Mouse (Mus musculus) midbrain, embryonic 11.5 days (tissue): ENCODE results near the gene Col4a3. TPM values are rescaled to one million over a fixed set of nuclear protein-coding genes. Genes with fewer than 3 reads are reported as not detected.
A peak's percentile ranks its signal among the peaks of the same experiment; 100 is the strongest.

Source experiments
- ATAC-seq: fragments of 200-750 bp; cut with Nextera tagmentation; 2 replicates; pipeline ENCODE4 v1.8.0; 2017; ENCODE audit warnings: moderate TSS enrichment, moderate library complexity; ENCODE audit not compliant: low FRiP score
- DNase-seq: peaks from one replicate; pipeline ENCODE4 v3.0.0; 2015; ENCODE audit warnings: low spot score; ENCODE audit errors: missing footprints
- H3K27ac ChIP-seq: fragments of 300-500 bp; sonication (generic); 2 replicates; pipeline ENCODE4 v1.5.1; 2014; ENCODE audit warnings: low read depth, low read length
- H3K27me3 ChIP-seq: fragments of 300-500 bp; sonication (generic); 2 replicates; pipeline ENCODE4 v1.6.1; 2014; ENCODE audit warnings: mild to moderate bottlenecking, low read length, moderate library complexity, mixed read lengths; ENCODE audit not compliant: control insufficient read depth, insufficient read depth
- H3K36me3 ChIP-seq: fragments of 300-500 bp; sonication (generic); 2 replicates; pipeline ENCODE4 v1.6.1; 2014; ENCODE audit warnings: mild to moderate bottlenecking, low read length, moderate library complexity, mixed read lengths; ENCODE audit not compliant: control insufficient read depth, insufficient read depth
- H3K4me1 ChIP-seq: fragments of 300-500 bp; sonication (generic); 2 replicates; pipeline ENCODE4 v1.6.1; 2014; ENCODE audit warnings: low read length; ENCODE audit not compliant: control insufficient read depth, insufficient read depth
- H3K4me2 ChIP-seq: fragments of 300-500 bp; sonication (generic); 2 replicates; pipeline ENCODE4 v1.6.1; 2014; ENCODE audit warnings: mild to moderate bottlenecking, moderate library complexity
- H3K4me3 ChIP-seq: fragments of 300-500 bp; sonication (generic); 2 replicates; pipeline ENCODE4 v1.5.1; 2014; ENCODE audit warnings: low read depth, low read length
- H3K9ac ChIP-seq: fragments of 300-500 bp; sonication (generic); 2 replicates; pipeline ENCODE4 v1.6.1; 2014; ENCODE audit warnings: low read length
- H3K9me3 ChIP-seq: fragments of 300-500 bp; sonication (generic); 2 replicates; pipeline ENCODE4 v1.6.1; 2016; ENCODE audit warnings: low read length; ENCODE audit not compliant: control insufficient read depth
- WGBS: fragments of 180-500 bp; shearing (Covaris S2); extraction: QIAGEN DNeasy Blood & Tissue Kit; methylation state at CpG from one replicate; pipeline ENCODE4 v1.1.7; 2014; 5-methylcytosine and 5-hydroxymethylcytosine counted together
- polyA plus RNA-seq: library from polyadenylated mRNA; unstranded; fragments of >200 nt; fragmentation: Nextera tagmentation; extraction: Ambion mirVana; gene quantifications from 2 replicates; pipeline ENCODE4 v1.2.1, GENCODE M21; 2014

Col4a3 gene
- polyA plus RNA-seq, 1 experiment from 2014 or later = 0.10 TPM

- Histone ChIP-seq H3K27ac (no peak overlapping the region), H3K27me3 (no peaks in the 10 kb centered on the region), H3K4me2 (no peak overlapping the region), H3K4me3 (no peak overlapping the region), H3K4me1 (no peaks in the 10 kb centered on the region), H3K9ac (no peak overlapping the region), H3K9me3 (no peaks in the 10 kb centered on the region), H3K36me3 (no peaks in the 10 kb centered on the region)
- DNase-seq = no peak
- 85% methylated on average over 2 of the region's 2 CpGs for WGBS
- ATAC-seq = no peak
Observed at GRCm38 (mm10) chr1:82686866-82687265, 100.1 kb downstream of the Col4a3 start.

- Histone ChIP-seq H3K27ac (no peak overlapping the region), H3K4me2 (no peak overlapping the region), H3K9me3 (no peaks in the 10 kb centered on the region), H3K4me1 (no peaks in the 10 kb centered on the region; the same call in 1 of the 2 replicates), H3K4me3 (no peak overlapping the region), H3K27me3 (no peaks in the 10 kb centered on the region), H3K36me3 (no peaks in the 10 kb centered on the region), H3K9ac (no peak overlapping the region)
- no peak for DNase-seq
- no peak for ATAC-seq
- WGBS = 78% methylated on average over 6 of the region's 6 CpGs
Observed at GRCm38 (mm10) chr1:82687931-82688330, 101.2 kb downstream of the Col4a3 start.

- Histone ChIP-seq H3K4me1 (no peaks in the 10 kb centered on the region; the same call in 1 of the 2 replicates), H3K4me3 (no peak overlapping the region), H3K4me2 (no peak overlapping the region), H3K9ac (no peak overlapping the region), H3K9me3 (no peaks in the 10 kb centered on the region), H3K36me3 (no peaks in the 10 kb centered on the region), H3K27ac (no peak overlapping the region), H3K27me3 (no peaks in the 10 kb centered on the region)
- WGBS = 65% methylated on average over 3 of the region's 3 CpGs
- ATAC-seq = no peak
- DNase-seq = no peak
Observed at GRCm38 (mm10) chr1:82695915-82696314, 109.2 kb downstream of the Col4a3 start.

- Histone ChIP-seq H3K4me2 (no peak overlapping the region), H3K4me1 (no peaks in the 10 kb centered on the region), H3K36me3 (no peaks in the 10 kb centered on the region), H3K4me3 (no peak overlapping the region), H3K27ac (no peak overlapping the region), H3K27me3 (no peaks in the 10 kb centered on the region; the same call in 1 of the 2 replicates), H3K9me3 (no peaks in the 10 kb centered on the region), H3K9ac (no peak overlapping the region)
- no peak for ATAC-seq
- WGBS = 82% methylated on average over 9 of the region's 9 CpGs
- no peak for DNase-seq
Observed at GRCm38 (mm10) chr1:82717816-82718512, 131.2 kb downstream of the Col4a3 start.

- no peaks in the 10 kb centered on the region; the same call in 1 of the 2 replicates for H3K27me3 ChIP-seq
- H3K9ac ChIP-seq = peak within 1 kb of the TSS; percentile 89
- no peaks in the 10 kb centered on the region for H3K9me3 ChIP-seq
- WGBS = 10% methylated on average over 38 of the region's 38 CpGs
- H3K4me2 ChIP-seq = peak within 1 kb of the TSS; percentile 65
- H3K27ac ChIP-seq = peak within 1 kb of the TSS; percentile 40; the same call in 1 of the 2 replicates
- peak; percentile 97 for DNase-seq
- ATAC-seq = peak; percentile 99
- H3K36me3 ChIP-seq = no peaks in the 10 kb centered on the region; the same call in none of the 2 replicates
- peak within 1 kb of the TSS; percentile 80 for H3K4me3 ChIP-seq
- H3K4me1 ChIP-seq = peaks cover 8% of the 10 kb centered on the region
Observed at GRCm38 (mm10) chr1:82724339-82725025, 137.8 kb downstream of the Col4a3 start, which contains the start of gene Mff. Mff (plus strand) TSS chr1:82724890.

GRCm38 (mm10) chr1:82725026-82725874 is 138.5 kb downstream of the Col4a3 start:
- peak overlapping the region; percentile 89 for H3K9ac ChIP-seq
- H3K4me3 ChIP-seq = peak overlapping the region; percentile 80
- under 1% methylated on average over 37 of the region's 37 CpGs for WGBS
- ATAC-seq = peak; percentile 97
- peak; percentile 95 for DNase-seq
- H3K9me3 ChIP-seq = no peaks in the 10 kb centered on the region
- peaks cover 8% of the 10 kb centered on the region for H3K4me1 ChIP-seq
- peak overlapping the region; percentile 65 for H3K4me2 ChIP-seq
- H3K27me3 ChIP-seq = no peaks in the 10 kb centered on the region; the same call in 1 of the 2 replicates
- peak overlapping the region; percentile 40; the same call in 1 of the 2 replicates for H3K27ac ChIP-seq
- peaks cover 4% of the 10 kb centered on the region for H3K36me3 ChIP-seq

GRCm38 (mm10) chr1:82725875-82726185 is 139.1 kb downstream of the Col4a3 start:
- peak overlapping the region; percentile 89 for H3K9ac ChIP-seq
- peaks cover 8% of the 10 kb centered on the region for H3K4me1 ChIP-seq
- DNase-seq = no peak
- H3K4me2 ChIP-seq = peak overlapping the region; percentile 65
- no peaks in the 10 kb centered on the region for H3K9me3 ChIP-seq
- no peak overlapping the region for H3K27ac ChIP-seq
- H3K36me3 ChIP-seq = peaks cover 4% of the 10 kb centered on the region
- 57% methylated on average over 4 of the region's 4 CpGs for WGBS
- ATAC-seq = no peak
- peak overlapping the region; percentile 80 for H3K4me3 ChIP-seq
- H3K27me3 ChIP-seq = no peaks in the 10 kb centered on the region; the same call in 1 of the 2 replicates

GRCm38 (mm10) chr1:82726482-82726881 is 139.8 kb downstream of the Col4a3 start:
- H3K9me3 ChIP-seq = no peaks in the 10 kb centered on the region
- no peaks in the 10 kb centered on the region; the same call in 1 of the 2 replicates for H3K27me3 ChIP-seq
- ATAC-seq (no peak), DNase-seq (no peak)
- no peak overlapping the region for H3K4me3 ChIP-seq
- no peak overlapping the region for H3K9ac ChIP-seq
- no peak overlapping the region for H3K27ac ChIP-seq
- H3K36me3 ChIP-seq = peaks cover 4% of the 10 kb centered on the region
- no peak overlapping the region for H3K4me2 ChIP-seq
- H3K4me1 ChIP-seq = peaks cover 8% of the 10 kb centered on the region
- 95% methylated on average over 5 of the region's 5 CpGs for WGBS
